Mouse (Mus musculus) adrenal gland, adult 10 weeks (tissue): Measurements from ENCODE around the gene Lix1. TPM values are rescaled to one million over a fixed set of nuclear protein-coding genes. Genes with fewer than 3 reads are reported as not detected.

Source experiments
- polyA plus RNA-seq: library from polyadenylated mRNA; stranded (reverse); fragments of 350-450 nt; fragmentation: Illumina TruSeq; extraction: RNeasy Lipid Tissue Mini Kit (QIAGEN cat#74804); gene quantifications from one replicate; pipeline ENCODE4 v1.2.3, GENCODE M21; 2014; ENCODE audit warnings: low read depth, low replicate concordance

Gene Lix1
- 14.9 TPM for polyA plus RNA-seq

DNA sequence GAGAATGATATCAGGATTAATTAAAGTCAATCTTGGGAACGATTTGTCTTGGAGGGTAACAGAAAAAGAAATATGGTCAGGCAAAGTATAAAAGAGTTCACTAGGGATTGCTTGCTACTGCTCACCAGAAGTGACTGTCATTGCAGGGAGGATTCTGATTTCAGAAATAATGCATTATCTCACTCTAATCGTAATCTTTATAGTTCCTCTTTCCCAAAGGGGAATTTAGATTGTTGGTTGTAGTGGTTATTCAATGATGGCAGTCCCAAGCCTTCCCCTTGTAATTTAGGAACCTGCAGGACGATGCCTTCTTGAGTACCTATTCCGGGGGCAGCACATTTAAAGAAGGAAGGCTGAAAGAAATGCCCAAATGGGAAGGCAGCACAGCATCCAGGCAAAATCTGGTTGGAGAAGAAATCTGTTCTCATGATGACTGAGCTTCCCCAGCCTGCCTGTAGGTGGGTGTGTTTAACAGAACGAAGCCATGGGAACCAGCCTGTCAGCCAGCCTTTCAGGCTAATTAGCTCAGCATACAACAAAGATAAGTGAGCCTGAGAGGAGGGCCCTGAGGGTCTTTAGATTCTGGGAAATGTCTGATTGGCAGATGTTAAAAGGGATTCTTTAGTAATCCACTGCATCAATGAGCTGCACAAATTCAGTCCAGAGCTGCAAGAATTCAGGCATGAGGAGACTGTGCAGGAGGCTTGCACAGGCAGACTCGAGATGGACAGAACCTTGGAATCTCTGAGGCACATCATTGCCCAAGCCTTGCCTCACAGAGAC is at the start of gene Lix1:
Lix1 (plus strand) TSS at position 451 of the 783 bp plus-strand sequence.

DNA sequence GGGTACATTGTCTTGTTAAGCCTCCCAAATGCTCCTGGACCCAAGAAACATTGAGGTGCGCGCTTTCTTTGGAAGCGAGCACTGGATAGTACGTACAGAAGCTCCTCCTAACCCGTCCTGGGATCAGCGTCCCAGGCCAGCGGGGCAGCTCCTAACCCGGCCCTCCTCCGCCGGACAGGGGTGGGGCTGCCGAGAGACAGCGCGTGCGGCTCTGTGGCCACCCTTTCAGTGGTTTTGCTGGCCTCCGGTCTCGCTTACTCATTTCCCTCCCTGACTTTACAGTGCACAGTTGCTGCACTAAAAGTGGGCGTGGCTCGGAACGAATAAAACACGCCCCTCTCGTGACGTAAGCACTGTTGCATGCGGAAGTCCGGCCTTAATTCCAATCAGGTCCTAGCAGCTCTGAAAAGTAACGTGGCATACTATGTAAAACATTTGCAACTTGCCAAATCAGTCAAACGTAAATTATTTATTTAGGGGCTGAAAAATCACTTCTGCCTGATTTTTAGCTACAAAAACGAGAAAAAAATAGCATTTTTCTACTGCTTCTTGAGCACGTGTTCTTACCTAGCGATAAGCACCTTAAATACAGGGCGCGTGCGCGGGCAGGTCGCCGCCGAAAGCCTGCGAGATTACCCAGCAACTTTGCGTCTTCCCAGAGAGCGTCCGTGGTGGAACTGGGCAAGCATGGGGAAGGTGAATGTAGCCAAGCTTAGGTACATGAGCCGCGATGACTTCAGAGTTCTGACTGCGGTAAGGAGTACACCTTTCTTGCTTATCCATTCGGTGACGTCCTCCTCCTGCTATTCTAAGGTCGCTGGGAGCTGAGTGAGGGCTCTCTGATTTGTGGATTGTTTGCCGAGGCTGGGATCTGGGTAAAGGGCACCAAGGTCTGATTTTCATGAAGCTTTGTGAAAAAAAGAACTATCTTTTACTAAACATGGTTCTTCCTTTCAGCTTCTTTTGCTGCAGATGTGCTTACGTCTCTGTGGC is 28.3 kb upstream of the Lix1 start, which contains the start of gene Riok2:
Riok2 (plus strand) TSS at position 392 of the 993 bp plus-strand sequence.

Other genes starting within 250 kb of the Lix1 start
- gene Riok2, start 28.4 kb upstream of the Lix1 start, polyA plus RNA-seq, result 226 TPM
- 207 TPM for gene Lnpep, start 222.4 kb downstream of the Lix1 start, polyA plus RNA-seq